Mouse (Mus musculus): ENCODE results near the gene Ppp1r27.
A peak's percentile ranks its signal among the peaks of the same experiment; 100 is the strongest.

Gene Ppp1r27

GRCm38 (mm10) chr11:120547469-120547868, 3.5 kb downstream of the Ppp1r27 start:
- no peak for DNase-seq (ENCODE audit: low spot score in 2 of 2)

GRCm38 (mm10) chr11:120545964-120546363, 5.0 kb downstream of the Ppp1r27 start:
- DNase-seq (ENCODE audit: low spot score in 2 of 2): peak in 1 of 2 experiments; percentile 55

DNA sequence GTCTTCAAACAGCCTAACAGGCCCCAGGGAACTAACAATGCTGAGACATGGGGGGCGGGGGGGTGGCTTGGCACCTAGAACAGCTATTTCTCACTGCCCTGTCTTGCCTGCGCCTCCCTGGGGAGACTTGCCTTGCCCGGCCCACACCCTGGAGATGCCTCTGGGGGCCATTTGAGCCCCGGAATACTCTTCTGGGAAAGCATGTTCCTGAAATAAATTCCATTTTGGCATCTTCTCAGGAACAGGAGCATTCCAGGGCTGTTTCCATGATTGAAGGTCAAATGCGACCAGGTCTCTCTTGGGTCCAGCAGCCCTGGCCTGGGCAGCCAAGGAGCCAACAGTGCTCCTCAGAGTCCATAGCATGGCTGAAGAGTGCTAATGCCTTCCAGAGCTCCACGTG, 8.6 kb downstream of the Ppp1r27 start:
- DNase-seq (ENCODE audit: low spot score in 2 of 2): peak in 1 of 2 experiments; percentile 55

- peak in 1 of 2 experiments; percentile 61 for DNase-seq (ENCODE audit: low spot score in 2 of 2)
Observed at GRCm38 (mm10) chr11:120541907-120542306, 9.0 kb downstream of the Ppp1r27 start.

- DNase-seq (ENCODE audit: low spot score in 2 of 2): peak in 1 of 2 experiments; percentile 61
Observed at GRCm38 (mm10) chr11:120539285-120540014, 11.5 kb downstream of the Ppp1r27 start.

GRCm38 (mm10) chr11:120538955-120539284, 12.0 kb downstream of the Ppp1r27 start:
- DNase-seq (ENCODE audit: low spot score in 2 of 2): peak in 1 of 2 experiments; percentile 60

- DNase-seq (ENCODE audit: low spot score in 2 of 2): peak in 1 of 2 experiments; percentile 62
Observed at GRCm38 (mm10) chr11:120538485-120538884, 12.4 kb downstream of the Ppp1r27 start.

- no peak for DNase-seq (ENCODE audit: low spot score in 2 of 2)
Observed at GRCm38 (mm10) chr11:120535804-120536203, 15.1 kb downstream of the Ppp1r27 start.

- no peak for DNase-seq (ENCODE audit: low spot score in 2 of 2)
Observed at GRCm38 (mm10) chr11:120535145-120535544, 15.8 kb downstream of the Ppp1r27 start.

DNA sequence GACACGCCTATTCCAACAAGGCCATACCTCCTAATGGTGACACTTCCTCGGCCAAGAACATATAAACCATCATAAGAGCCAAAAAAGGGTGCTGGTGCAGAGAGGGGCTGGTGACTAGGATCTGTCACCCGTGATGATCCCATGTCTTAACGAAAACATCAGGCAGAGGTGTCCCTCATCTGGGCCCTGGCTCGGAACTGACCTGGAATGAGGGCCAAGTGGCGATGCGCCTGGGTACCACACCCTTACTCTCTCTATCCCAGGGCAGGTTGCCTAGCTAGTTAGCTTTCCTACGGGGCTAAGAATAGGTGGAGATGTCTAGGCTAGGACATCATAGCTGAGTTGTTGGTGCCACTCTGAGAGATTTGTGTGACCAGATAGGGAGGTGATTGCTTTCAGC, 16.8 kb downstream of the Ppp1r27 start:
- DNase-seq (ENCODE audit: low spot score in 2 of 2): no peak

DNA sequence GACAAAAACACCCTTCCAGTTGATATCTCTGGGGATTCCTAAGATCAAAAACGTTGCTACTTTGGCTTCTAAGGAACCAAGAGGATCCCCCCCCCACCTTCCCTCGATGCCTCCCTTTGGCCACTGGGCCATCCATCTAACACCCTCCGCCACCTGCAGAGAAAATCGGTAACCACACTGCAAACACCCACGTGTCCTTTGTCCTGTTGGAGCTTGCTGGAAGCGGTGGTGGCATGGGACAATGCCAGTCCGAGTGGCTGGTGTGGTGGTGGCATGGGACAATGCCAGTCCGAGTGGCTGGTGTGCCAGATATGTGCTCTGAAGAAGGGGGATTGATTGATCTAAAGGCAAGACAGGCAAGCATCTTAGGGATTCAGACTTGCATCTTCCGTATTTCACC, 19.3 kb downstream of the Ppp1r27 start:
- DNase-seq (ENCODE audit: low spot score in 2 of 2): no peak

DNA sequence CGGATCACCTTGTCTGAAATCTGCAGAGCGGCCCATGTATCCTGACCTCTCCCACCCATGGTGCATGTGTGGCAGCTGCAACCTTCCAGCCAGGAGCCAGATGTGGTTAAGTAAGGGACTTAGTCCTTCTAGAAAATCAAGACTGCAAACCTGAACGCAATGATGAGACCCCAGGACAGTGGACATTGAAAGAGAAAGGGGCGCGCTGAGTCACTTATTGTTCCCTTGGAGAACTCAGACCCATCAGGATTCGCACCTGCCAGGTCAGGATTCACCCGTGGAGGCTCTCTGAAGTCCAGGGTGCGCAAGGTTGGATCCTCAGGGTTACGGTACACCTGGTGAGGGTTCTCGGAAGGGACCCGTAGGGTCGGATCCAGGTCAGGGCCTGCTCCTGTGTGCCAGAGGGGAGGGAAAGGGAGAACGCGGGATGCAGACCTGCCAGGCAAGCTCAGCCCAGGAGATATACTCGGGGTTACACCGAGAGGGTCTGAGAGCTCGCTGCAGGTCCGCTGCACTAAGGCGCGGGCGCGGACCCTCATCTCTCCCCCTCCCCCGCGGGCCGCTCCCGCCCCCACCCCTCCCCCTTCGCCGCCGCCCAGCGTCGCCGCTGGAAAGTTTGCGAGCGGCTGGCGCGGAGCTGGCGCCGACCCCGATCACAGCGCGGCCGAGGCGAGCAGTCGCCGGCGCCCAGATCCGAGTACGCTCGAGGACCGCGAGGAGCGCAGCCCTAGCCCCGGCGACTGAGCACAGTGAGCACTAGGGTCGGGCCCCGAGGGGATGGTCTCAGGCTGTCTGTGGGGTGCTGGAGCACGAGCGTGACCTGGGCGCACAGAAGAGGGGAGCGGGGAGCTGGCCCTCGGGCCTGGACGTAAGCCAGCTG, 20.6 kb downstream of the Ppp1r27 start, which contains the start of gene Gcgr:
Gene Gcgr (plus strand): TSS at position 615 of the 880 bp plus-strand sequence.
- peak in 1 of 2 experiments; percentile 65 for DNase-seq (ENCODE audit: low spot score in 2 of 2)

GRCm38 (mm10) chr11:120528903-120529302, 22.0 kb downstream of the Ppp1r27 start:
- no peak for DNase-seq (ENCODE audit: low spot score in 2 of 2)

GRCm38 (mm10) chr11:120527690-120528354, 23.1 kb downstream of the Ppp1r27 start:
- DNase-seq (ENCODE audit: low spot score in 2 of 2): no peak

DNA sequence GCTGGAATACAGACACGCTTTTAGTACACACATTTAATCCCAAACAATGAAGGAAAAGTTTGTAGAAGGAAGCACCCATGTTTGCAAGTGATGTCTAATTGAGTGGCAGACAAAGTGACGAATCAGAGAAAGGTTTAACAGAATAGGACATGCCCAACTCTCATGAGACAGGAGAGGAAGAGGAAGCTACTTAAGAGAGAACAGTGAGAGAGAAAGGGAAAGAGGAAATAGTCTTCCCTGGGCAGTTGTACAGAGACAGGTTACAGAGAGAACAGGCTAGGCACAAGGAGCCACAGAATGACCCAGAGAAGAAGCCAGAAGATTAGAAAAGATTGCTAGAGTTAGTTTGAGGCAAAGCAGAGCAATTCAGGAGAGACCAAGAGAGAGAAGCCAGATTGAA, 25.0 kb downstream of the Ppp1r27 start:
- DNase-seq (ENCODE audit: low spot score in 2 of 2): no peak

GRCm38 (mm10) chr11:120522581-120522980, 28.4 kb downstream of the Ppp1r27 start:
- no peak for DNase-seq (ENCODE audit: low spot score in 2 of 2)

DNA sequence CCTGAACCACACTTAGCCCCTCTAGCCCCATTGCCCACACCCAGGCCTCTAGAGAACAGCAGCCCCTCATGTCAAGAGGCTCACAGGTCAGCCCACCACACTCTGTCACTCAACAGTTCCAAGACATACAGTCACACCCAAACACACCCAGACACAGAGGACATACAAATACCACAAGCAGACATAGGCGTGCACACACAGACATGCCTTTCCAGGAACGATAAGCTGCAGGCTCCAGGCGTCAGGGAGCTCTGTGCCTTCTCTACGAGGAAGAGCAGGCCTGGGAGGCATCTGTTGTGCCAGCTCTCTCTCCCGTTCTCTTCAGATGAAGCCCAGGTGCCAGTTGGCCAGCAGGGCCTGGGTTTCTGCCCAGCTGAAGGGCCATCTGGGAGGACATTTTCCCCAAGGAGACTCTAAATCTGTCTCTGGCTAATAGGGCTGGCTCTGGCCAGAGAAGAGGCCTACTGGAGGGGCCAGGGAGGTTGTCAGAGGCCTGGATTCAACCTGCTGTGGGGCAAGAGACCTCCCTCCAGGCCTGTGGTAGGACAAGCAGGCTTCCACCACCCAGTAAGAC, 29.9 kb downstream of the Ppp1r27 start:
- DNase-seq (ENCODE audit: low spot score in 2 of 2): no peak

DNA sequence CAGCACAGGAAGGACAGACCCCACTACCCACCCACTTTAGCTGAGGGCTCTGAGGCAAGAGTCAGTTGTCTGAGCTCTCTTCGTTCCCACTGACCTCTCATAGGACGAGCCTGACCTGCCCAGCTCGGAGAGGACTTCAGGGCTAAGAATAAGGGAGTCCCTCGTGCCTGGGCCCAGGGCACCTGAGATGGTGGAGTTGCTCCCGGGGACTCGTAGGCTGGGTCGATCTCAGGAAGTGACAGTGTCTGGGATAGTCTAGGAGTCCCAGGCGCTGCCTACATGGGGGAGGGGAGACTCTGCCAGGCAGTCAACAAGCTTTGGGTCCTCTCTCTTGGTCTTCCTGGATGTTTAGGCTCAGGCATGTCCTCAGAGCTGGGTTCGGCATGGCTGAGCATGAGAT, 30.4 kb downstream of the Ppp1r27 start:
- DNase-seq (ENCODE audit: low spot score in 2 of 2): peak in 1 of 2 experiments; percentile 63

- peak in 1 of 2 experiments; percentile 66 for DNase-seq (ENCODE audit: low spot score in 2 of 2)
Observed at GRCm38 (mm10) chr11:120519738-120520137, 31.2 kb downstream of the Ppp1r27 start.

GRCm38 (mm10) chr11:120518558-120518957, 32.4 kb downstream of the Ppp1r27 start:
- peak in 1 of 2 experiments; percentile 55 for DNase-seq (ENCODE audit: low spot score in 2 of 2)

DNA sequence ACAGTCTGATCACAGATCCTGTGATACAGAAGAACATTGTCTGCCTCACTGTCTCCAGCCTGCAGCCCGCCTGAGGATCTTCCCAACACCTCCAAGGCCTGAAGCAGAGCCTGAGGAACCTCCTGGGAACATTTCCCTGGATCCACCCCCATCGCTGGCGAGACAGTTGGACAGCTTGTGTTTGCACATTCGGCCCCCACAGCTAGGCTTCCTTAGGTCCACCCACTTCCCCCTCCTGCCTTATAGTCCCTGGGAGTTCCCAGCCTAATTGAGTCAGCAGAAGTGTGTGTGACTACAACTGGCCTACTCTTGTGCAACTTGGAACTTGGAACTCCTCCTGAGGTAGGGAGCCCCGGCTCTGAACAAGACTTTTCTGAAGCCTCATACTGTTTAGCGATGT, 32.9 kb downstream of the Ppp1r27 start:
- no peak for DNase-seq (ENCODE audit: low spot score in 2 of 2)

- no peak for DNase-seq (ENCODE audit: low spot score in 2 of 2)
Observed at GRCm38 (mm10) chr11:120517147-120517546, 33.8 kb downstream of the Ppp1r27 start.
